Mouse (Mus musculus) adrenal gland, postnatal 14 days (tissue): ENCODE data around the gene Slc25a26. TPM values are rescaled to one million over a fixed set of nuclear protein-coding genes. Genes with fewer than 3 reads are reported as not detected.
"Not testable (repeated sequence)": the region's sequence is repeated elsewhere in the genome, so short reads cannot be mapped to it uniquely, and the experiment has no call there.

ENCODE experiments used
- DNase-seq: peaks from one replicate; pipeline ENCODE4 v3.0.0; 2021; ENCODE audit warnings: mixed read lengths
- total RNA-seq: library from RNA; stranded (reverse); gene quantifications from 2 replicates; pipeline ENCODE4 v1.2.3, GENCODE M21; 2021

Gene Slc25a26
- total RNA-seq, 1 experiment from 2014 or later = 14.8 TPM

GRCm38 (mm10) chr6:94550851-94551250, 50.7 kb downstream of the Slc25a26 start:
- no peak for DNase-seq

DNA sequence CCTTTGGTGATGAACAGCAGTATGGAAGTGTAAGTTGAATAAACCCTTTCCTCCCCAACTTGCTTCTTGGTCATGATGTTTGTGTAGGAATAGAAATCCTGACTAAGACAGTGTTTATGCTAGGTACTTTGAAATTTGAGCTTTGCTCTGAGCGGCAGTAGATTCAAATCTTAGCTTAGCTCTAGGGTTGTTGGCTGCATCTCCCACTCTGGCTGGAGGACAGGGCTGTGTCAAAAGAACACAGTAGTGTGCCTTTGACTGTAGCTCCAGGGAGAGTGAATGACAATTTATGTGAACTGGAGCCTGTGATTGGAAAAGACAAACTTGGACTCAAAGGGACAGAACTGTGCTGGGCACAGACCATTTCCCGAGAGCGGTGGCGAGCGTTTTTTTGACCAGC, 53.0 kb downstream of the Slc25a26 start:
- no peak for DNase-seq

DNA sequence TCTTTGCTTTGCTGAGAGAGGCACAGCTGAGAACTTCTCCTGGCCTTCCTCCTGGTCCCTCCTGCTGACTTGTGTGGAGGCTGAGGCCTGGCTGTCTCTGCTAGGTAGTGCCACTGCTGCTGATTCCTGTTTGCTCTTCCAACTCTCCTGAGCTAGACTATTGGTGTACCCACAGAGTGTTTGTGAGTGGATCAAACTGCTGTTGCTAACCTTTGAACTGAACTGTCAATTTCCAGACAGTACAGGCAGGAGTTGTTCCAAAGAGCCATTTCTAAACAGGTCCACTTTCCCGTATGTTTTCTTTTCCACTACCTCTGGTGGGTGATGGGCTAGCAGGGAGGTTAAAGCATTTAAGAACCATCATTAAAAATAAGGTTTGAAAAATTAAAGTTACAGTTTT, 58.5 kb downstream of the Slc25a26 start:
- not testable (repeated sequence) for DNase-seq

GRCm38 (mm10) chr6:94560896-94561295, 60.8 kb downstream of the Slc25a26 start:
- no peak for DNase-seq

- no peak for DNase-seq
These were observed 61.2 kb downstream of the Slc25a26 start for GRCm38 (mm10) chr6:94561346-94561745.

GRCm38 (mm10) chr6:94563203-94563940, 63.2 kb downstream of the Slc25a26 start:
- no peak for DNase-seq

- DNase-seq = no peak
These were observed 65.6 kb downstream of the Slc25a26 start for GRCm38 (mm10) chr6:94565766-94566165.

- no peak for DNase-seq
These were observed 67.9 kb downstream of the Slc25a26 start for GRCm38 (mm10) chr6:94568040-94568439.

GRCm38 (mm10) chr6:94575526-94576166, 75.5 kb downstream of the Slc25a26 start:
- no peak for DNase-seq

DNA sequence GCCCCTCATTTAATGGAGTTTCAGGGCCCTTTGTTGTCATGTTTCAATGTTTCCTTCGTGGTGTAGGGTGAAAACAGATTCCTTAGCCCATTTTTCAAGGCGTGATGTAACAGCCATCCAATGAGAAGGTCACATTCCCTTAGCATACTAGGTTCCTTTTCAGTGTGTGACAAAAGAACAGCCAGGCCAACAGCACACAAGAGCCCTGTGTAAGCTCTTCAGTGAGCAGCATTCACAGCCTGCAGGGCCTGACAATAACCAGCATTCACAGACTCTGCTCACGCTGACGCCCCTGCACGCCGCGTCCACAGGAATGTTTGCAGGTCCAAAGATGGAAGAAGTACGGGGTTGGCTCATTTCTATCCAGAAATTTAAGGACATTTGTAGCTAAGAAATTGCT, 77.9 kb downstream of the Slc25a26 start:
- no peak for DNase-seq

GRCm38 (mm10) chr6:94582055-94582454, 81.9 kb downstream of the Slc25a26 start:
- no peak for DNase-seq

GRCm38 (mm10) chr6:94584147-94584695, 84.1 kb downstream of the Slc25a26 start:
- DNase-seq = no peak

GRCm38 (mm10) chr6:94584976-94585375, 84.8 kb downstream of the Slc25a26 start:
- DNase-seq = no peak

DNA sequence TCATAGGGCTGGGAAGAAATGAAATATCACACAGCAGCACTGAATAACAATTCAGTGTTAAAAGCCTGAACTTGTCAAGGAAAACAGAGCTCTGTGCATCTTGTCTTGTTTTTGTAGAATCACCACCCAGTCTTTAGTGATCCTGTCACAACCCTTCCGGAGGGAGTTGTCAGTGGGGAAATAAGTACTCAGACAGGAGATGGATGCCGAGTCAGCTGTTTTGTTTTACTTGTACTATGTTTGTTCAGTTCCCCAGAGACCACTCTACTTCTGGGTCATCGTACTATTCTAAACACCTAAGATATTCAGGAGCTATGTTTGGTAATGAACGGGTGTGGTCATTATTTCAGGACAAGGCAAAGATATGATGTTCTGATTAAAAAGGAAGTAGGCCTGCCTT, 88.2 kb downstream of the Slc25a26 start:
- DNase-seq = no peak

DNA sequence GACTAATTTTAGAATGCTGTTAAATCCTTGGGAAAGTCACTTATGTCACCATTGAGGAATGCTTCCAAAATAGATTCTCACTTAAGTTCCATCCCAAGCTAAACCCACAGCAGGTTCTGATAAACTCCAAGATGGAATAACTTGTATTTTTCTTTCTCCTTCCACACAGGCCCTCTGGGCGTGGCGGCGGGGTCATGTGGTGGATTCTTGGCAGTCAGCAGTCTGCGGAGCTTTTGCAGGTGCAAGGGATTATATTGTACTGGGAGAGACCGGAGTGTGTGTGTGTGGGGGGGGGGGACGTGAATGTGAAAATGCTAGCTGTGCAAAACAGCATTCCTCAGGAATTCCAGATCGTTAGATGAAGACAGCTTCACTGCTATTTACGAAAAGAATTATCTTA, 92.1 kb downstream of the Slc25a26 start:
- DNase-seq = peak; percentile 34

GRCm38 (mm10) chr6:94592710-94593109, 92.6 kb downstream of the Slc25a26 start:
- no peak for DNase-seq

- DNase-seq = no peak
These were observed 94.0 kb downstream of the Slc25a26 start for GRCm38 (mm10) chr6:94594096-94594665.

DNA sequence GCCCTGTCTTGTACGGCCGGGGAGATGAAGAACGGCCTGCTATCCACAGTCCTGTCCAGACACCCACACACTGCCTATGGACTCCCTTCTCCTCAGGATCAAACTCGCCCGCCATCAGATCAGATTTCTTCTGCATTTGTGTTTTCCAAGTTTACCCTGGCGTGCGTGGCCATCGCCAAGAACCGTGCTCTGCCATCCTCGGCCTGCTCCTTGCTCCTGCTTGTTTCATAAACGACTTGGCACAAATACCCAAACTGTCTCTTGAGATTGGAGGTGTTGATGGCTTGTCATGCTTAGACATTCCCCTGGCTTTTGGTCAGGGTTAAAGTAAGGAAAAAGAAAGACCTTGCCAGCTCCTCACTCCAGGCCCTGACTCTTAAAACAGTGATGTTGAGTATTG, 94.6 kb downstream of the Slc25a26 start:
- DNase-seq = peak; percentile 18

DNA sequence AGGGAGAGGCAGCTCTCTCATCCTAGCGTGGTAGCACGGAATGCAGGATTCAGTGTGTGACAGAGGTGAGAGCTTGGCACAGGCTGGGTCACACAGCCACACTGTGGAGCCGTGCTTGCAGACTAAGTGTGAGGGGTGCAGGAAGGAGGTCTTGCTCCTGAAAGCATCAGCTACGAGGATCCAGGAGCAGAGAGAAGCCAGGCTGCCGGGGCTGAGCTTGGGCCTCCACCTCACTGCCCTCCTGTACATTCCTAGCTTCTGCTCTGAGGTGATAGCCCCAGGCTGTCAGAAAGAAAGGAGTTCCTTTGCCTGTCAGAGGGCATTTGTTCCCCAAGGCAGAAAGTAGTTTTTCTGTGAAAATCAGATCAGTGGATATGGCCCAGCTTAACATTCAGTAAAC, 95.1 kb downstream of the Slc25a26 start:
- DNase-seq = no peak

DNA sequence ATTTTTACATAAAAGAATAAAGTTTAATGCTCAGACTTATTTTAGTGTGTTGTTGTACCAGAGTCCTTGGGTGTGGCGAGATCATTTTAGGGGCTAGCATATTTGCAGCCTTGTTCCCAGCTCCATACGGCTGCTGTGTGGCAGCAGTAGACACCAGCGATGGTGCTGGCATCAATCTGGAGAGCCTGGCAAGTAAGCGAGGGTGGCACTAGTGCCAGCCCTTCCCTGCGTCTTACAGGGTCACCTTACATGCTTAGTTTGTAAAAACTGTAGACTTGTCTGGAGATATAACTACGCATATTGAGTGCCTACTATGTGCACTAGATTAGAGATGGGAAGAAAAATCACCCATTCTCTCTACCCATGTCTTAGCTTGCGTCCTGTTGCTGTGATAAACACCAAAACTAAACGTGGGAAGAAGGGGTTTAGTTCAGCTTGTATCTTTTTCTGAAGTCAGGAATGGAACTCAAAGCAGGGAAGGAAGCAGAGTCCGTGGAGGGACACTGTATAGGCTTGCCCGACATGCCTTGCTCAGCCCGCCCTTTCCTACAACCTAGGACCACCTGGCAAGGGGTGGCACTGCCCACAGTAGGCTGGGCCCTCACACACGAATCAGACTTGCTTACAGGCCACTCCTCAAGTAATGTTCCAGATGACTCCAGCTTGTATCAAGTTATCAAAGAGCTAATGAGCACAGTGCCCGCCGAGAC, 96.1 kb downstream of the Slc25a26 start:
- DNase-seq = peak; percentile 57

- peak; percentile 67 for DNase-seq
These were observed 96.8 kb downstream of the Slc25a26 start for GRCm38 (mm10) chr6:94596761-94597485.

DNA sequence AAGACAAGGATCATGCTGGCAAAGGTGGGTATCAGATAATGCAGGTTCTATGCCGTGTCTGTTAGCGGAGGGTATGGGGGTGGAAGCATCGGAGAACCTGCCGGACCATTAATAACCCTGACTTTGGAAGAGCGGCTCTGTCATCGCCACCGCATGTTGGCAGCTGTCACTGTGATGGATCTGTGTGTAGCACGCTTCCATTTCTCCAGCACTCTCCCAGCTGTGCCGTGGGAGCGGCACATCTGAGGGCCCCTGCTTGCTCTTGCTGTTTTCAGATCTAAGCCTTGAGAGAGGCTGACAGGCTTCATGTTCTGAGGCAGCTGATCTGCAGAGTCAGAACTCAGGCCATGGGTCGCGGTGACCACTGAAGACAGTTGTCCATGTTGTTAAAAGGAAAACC, 98.3 kb downstream of the Slc25a26 start:
- no peak for DNase-seq
